Mouse (Mus musculus): ENCODE results near the gene Clasrp. TPM values are rescaled to one million over a fixed set of nuclear protein-coding genes. Genes with fewer than 3 reads are reported as not detected.
A peak's percentile ranks its signal among the peaks of the same experiment; 100 is the strongest.

Gene Clasrp
- polyA plus RNA-seq, 1 experiment from 2014 or later: 51.3 TPM

DNA sequence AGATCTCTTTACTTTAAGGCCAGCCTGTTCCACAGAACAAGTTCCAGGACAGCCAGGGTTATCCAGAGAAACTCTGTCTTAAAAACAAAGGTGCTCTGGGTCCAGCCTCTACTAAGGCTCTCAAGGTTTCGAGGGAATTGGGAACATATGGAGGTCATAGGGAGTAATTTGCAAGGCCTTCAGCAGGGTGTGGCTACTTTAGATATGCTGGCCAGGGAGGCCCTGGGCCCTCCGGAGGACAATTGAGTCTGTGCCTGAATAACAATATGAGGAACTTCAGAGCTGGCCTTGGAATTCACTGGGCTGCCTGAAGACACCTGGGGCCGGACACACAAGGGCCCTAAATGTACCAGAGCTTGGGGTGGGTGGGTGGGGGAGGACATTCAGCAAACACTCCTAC lies 28.7 kb downstream of the Clasrp start:
- peaks cover 20% of the 10 kb centered on the region for H3K4me1 ChIP-seq (ENCODE audit: control insufficient read depth, insufficient read depth, low read length)
- H3K4me3 ChIP-seq (ENCODE audit: low read depth, low read length): no peak overlapping the region
- no peaks in the 10 kb centered on the region for H3K9me3 ChIP-seq (ENCODE audit: control insufficient read depth, low read length)
- no peak overlapping the region for H3K27ac ChIP-seq (ENCODE audit: low read depth, low read length)
- H3K9ac ChIP-seq (replicated peaks; ENCODE audit: low read depth, low read length): no peak overlapping the region
- H3K4me2 ChIP-seq (ENCODE audit: low read depth, low read length): no peak overlapping the region
- H3K36me3 ChIP-seq (ENCODE audit: control insufficient read depth, insufficient read depth, low read length): peaks cover 5% of the 10 kb centered on the region
- peaks cover 28% of the 10 kb centered on the region for H3K27me3 ChIP-seq (ENCODE audit: control insufficient read depth, insufficient read depth, low read length)
- ATAC-seq (ENCODE audit: low read depth): no peak
- WGBS: 59% methylated on average over 3 of the region's 3 CpGs

- WGBS: 28% methylated on average over 16 of the region's 16 CpGs
- no peak for ATAC-seq (ENCODE audit: low read depth)
Measured at GRCm38 (mm10) chr7:19573776-19574140, 30.5 kb downstream of the Clasrp start.

GRCm38 (mm10) chr7:19572926-19573775 lies 31.1 kb downstream of the Clasrp start:
- H3K4me2 ChIP-seq (ENCODE audit: low read depth, low read length): peak overlapping the region; percentile 92
- H3K27me3 ChIP-seq (ENCODE audit: control insufficient read depth, insufficient read depth, low read length): peaks cover 17% of the 10 kb centered on the region
- no peaks in the 10 kb centered on the region for H3K9me3 ChIP-seq (ENCODE audit: control insufficient read depth, low read length)
- under 1% methylated on average over 53 of the region's 53 CpGs for WGBS
- ATAC-seq (ENCODE audit: low read depth): peak; percentile 89
- peaks cover 20% of the 10 kb centered on the region for H3K4me1 ChIP-seq (ENCODE audit: control insufficient read depth, insufficient read depth, low read length)
- no peaks in the 10 kb centered on the region for H3K36me3 ChIP-seq (ENCODE audit: control insufficient read depth, insufficient read depth, low read length)
- 0 out of 2 replicates have a peak overlapping the region, but pooled peaks have one; percentile 46 for H3K27ac ChIP-seq (ENCODE audit: low read depth, low read length)
- peak overlapping the region; percentile 76 for H3K9ac ChIP-seq (replicated peaks; ENCODE audit: low read depth, low read length)
- H3K4me3 ChIP-seq (ENCODE audit: low read depth, low read length): peak overlapping the region; percentile 66

More at GRCm38 (mm10) chr7:19573776-19574140, 30.5 kb downstream of the Clasrp start:
- no peaks in the 10 kb centered on the region for H3K36me3 ChIP-seq (ENCODE audit: control insufficient read depth, insufficient read depth, low read length)
- H3K4me3 ChIP-seq (ENCODE audit: low read depth, low read length): peak overlapping the region; percentile 66
- peak overlapping the region; percentile 76 for H3K9ac ChIP-seq (replicated peaks; ENCODE audit: low read depth, low read length)
- H3K4me1 ChIP-seq (ENCODE audit: control insufficient read depth, insufficient read depth, low read length): peaks cover 20% of the 10 kb centered on the region
- no peaks in the 10 kb centered on the region for H3K9me3 ChIP-seq (ENCODE audit: control insufficient read depth, low read length)
- H3K27me3 ChIP-seq (ENCODE audit: control insufficient read depth, insufficient read depth, low read length): peaks cover 24% of the 10 kb centered on the region
- H3K4me2 ChIP-seq (ENCODE audit: low read depth, low read length): peak overlapping the region; percentile 92
- 0 out of 2 replicates have a peak overlapping the region, but pooled peaks have one; percentile 46 for H3K27ac ChIP-seq (ENCODE audit: low read depth, low read length)

DNA sequence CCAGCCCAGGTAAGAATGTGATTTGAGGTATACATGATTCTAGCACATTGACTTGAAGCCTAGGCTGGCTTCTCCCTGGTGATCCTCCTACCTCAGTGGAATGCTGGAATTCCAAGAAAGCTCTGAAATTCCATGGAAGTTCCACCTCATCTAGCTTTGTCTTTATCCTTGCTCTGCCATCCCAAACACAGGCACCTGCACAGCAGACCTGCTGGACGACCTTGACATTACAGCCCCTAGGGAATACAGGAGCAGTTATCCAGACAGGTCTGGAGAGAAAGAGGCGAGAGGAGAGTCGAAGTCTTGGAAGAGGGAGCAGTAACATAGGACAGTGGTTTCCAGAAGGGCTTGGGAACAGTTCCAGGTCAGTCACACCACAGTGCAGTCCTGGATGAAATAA lies 34.6 kb downstream of the Clasrp start:
- Histone ChIP-seq H3K9me3 (ENCODE audit: control insufficient read depth, low read length) (no peaks in the 10 kb centered on the region), H3K4me3 (ENCODE audit: low read depth, low read length) (no peak overlapping the region), H3K9ac (replicated peaks; ENCODE audit: low read depth, low read length) (no peak overlapping the region), H3K27me3 (ENCODE audit: control insufficient read depth, insufficient read depth, low read length) (no peaks in the 10 kb centered on the region), H3K27ac (ENCODE audit: low read depth, low read length) (no peak overlapping the region), H3K36me3 (ENCODE audit: control insufficient read depth, insufficient read depth, low read length) (peaks cover 7% of the 10 kb centered on the region; the same call in 1 of the 2 replicates), H3K4me1 (ENCODE audit: control insufficient read depth, insufficient read depth, low read length) (peaks cover 12% of the 10 kb centered on the region), H3K4me2 (ENCODE audit: low read depth, low read length) (no peak overlapping the region)
- ATAC-seq (ENCODE audit: low read depth): no peak
- WGBS: 88% methylated on average over 3 of the region's 3 CpGs

DNA sequence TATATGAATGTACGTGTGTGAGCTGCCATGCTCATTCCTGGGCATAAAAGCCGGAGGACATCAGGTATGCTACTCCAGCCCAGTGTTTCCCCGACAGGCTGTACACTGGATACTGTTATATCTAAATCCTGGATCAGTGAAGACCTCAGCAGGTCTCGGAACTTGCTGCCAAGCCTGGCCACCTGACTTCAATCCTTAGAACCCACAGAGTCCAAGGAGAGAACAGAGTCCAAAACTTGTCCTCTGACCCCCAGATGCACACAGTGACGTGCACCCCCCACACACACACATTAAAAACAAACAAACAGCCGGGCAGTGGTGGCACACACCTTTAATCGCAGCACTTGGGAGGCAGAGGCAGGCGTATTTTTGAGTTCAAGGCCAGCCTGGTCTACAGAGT lies 36.9 kb downstream of the Clasrp start:
- Histone ChIP-seq H3K4me2 (ENCODE audit: low read depth, low read length) (no peak overlapping the region), H3K27ac (ENCODE audit: low read depth, low read length) (no peak overlapping the region), H3K9me3 (ENCODE audit: control insufficient read depth, low read length) (no peaks in the 10 kb centered on the region), H3K27me3 (ENCODE audit: control insufficient read depth, insufficient read depth, low read length) (no peaks in the 10 kb centered on the region), H3K4me3 (ENCODE audit: low read depth, low read length) (no peak overlapping the region), H3K9ac (replicated peaks; ENCODE audit: low read depth, low read length) (no peak overlapping the region), H3K4me1 (ENCODE audit: control insufficient read depth, insufficient read depth, low read length) (peaks cover 4% of the 10 kb centered on the region), H3K36me3 (ENCODE audit: control insufficient read depth, insufficient read depth, low read length) (peaks cover 7% of the 10 kb centered on the region; the same call in 1 of the 2 replicates)
- ATAC-seq (ENCODE audit: low read depth): no peak
- WGBS: 93% methylated on average over 8 of the region's 8 CpGs

GRCm38 (mm10) chr7:19565803-19566202 lies 38.5 kb downstream of the Clasrp start:
- 95% methylated on average over 2 of the region's 2 CpGs for WGBS
- H3K9me3 ChIP-seq (ENCODE audit: control insufficient read depth, low read length): no peaks in the 10 kb centered on the region
- no peak overlapping the region for H3K4me3 ChIP-seq (ENCODE audit: low read depth, low read length)
- no peak overlapping the region for H3K9ac ChIP-seq (replicated peaks; ENCODE audit: low read depth, low read length)
- no peak overlapping the region for H3K4me2 ChIP-seq (ENCODE audit: low read depth, low read length)
- H3K36me3 ChIP-seq (ENCODE audit: control insufficient read depth, insufficient read depth, low read length): peaks cover 7% of the 10 kb centered on the region; the same call in 1 of the 2 replicates
- peaks cover 3% of the 10 kb centered on the region for H3K4me1 ChIP-seq (ENCODE audit: control insufficient read depth, insufficient read depth, low read length)
- no peaks in the 10 kb centered on the region for H3K27me3 ChIP-seq (ENCODE audit: control insufficient read depth, insufficient read depth, low read length)
- no peak for ATAC-seq (ENCODE audit: low read depth)
- H3K27ac ChIP-seq (ENCODE audit: low read depth, low read length): no peak overlapping the region

DNA sequence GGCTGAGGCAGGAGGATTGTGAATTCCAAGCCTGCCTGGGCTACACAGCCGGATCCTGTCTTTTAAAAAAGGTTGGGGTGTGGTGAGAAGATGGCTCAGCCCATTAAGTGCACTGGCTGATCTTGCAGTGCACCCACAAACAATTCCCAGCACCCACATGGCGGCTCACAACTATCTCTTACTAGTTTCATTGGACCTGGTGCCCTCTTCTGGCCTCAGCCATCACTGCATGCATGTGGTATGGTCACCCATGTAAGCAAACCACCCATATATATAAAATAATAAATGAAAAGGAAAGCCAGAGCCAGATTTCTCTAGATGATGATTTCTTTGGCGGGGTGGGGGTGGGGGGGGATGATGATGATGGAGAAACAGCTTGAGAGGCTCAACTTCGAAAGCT lies 39.8 kb downstream of the Clasrp start:
- H3K4me1 ChIP-seq (ENCODE audit: control insufficient read depth, insufficient read depth, low read length): peaks cover 17% of the 10 kb centered on the region
- peaks cover 7% of the 10 kb centered on the region; the same call in 1 of the 2 replicates for H3K36me3 ChIP-seq (ENCODE audit: control insufficient read depth, insufficient read depth, low read length)
- no peak overlapping the region for H3K4me3 ChIP-seq (ENCODE audit: low read depth, low read length)
- H3K27ac ChIP-seq (ENCODE audit: low read depth, low read length): no peak overlapping the region
- H3K27me3 ChIP-seq (ENCODE audit: control insufficient read depth, insufficient read depth, low read length): no peaks in the 10 kb centered on the region
- no peak overlapping the region for H3K4me2 ChIP-seq (ENCODE audit: low read depth, low read length)
- H3K9ac ChIP-seq (replicated peaks; ENCODE audit: low read depth, low read length): no peak overlapping the region
- no peak for ATAC-seq (ENCODE audit: low read depth)
- 89% methylated on average over 4 of the region's 4 CpGs for WGBS
- no peaks in the 10 kb centered on the region for H3K9me3 ChIP-seq (ENCODE audit: control insufficient read depth, low read length)

GRCm38 (mm10) chr7:19563884-19564283 lies 40.4 kb downstream of the Clasrp start:
- 89% methylated on average over 3 of the region's 3 CpGs for WGBS
- peaks cover 22% of the 10 kb centered on the region for H3K4me1 ChIP-seq (ENCODE audit: control insufficient read depth, insufficient read depth, low read length)
- H3K27ac ChIP-seq (ENCODE audit: low read depth, low read length): no peak overlapping the region
- no peaks in the 10 kb centered on the region for H3K9me3 ChIP-seq (ENCODE audit: control insufficient read depth, low read length)
- H3K9ac ChIP-seq (replicated peaks; ENCODE audit: low read depth, low read length): no peak overlapping the region
- no peak for ATAC-seq (ENCODE audit: low read depth)
- H3K36me3 ChIP-seq (ENCODE audit: control insufficient read depth, insufficient read depth, low read length): peaks cover 7% of the 10 kb centered on the region; the same call in 1 of the 2 replicates
- H3K4me2 ChIP-seq (ENCODE audit: low read depth, low read length): no peak overlapping the region
- H3K4me3 ChIP-seq (ENCODE audit: low read depth, low read length): no peak overlapping the region
- no peaks in the 10 kb centered on the region for H3K27me3 ChIP-seq (ENCODE audit: control insufficient read depth, insufficient read depth, low read length)

Measured in neural tube, embryonic 14.5 days (tissue).